Mouse (Mus musculus) lung, adult 2 months (tissue): ENCODE measurements at regions not wholly inside any gene's neighbourhood (a gene's known extent, or its start where the extent isn't known, plus 50 kb on each side); places are given as distances from the start of the nearest gene placed in this dataset.

ENCODE experiments used
- DNase-seq: peaks from one replicate; pipeline ENCODE4 v3.0.0; 2022
- H3K4me1 ChIP-seq: fragments of 200-500 bp; 2 replicates; pipeline ENCODE4 v1.6.1; 2011; ENCODE audit warnings: low read length; ENCODE audit not compliant: control insufficient read depth, insufficient read depth
- H3K4me3 ChIP-seq: fragments of 200-500 bp; replicated peaks from 2 replicates; pipeline ENCODE3; 2011; ENCODE audit warnings: low read depth, mild to moderate bottlenecking, control low read depth, low read length; ENCODE audit errors: extremely low read depth
- CTCF ChIP-seq: fragments of 200-500 bp; IDR thresholded peaks from 2 replicates; pipeline ENCODE4 v1.5.1; 2011; ENCODE audit warnings: mild to moderate bottlenecking, low read length, control low read depth; ENCODE audit not compliant: insufficient read depth
- POLR2A ChIP-seq: fragments of 200-500 bp; IDR thresholded peaks from 2 replicates; pipeline ENCODE4 v1.6.1; 2011; ENCODE audit warnings: low read depth, mild to moderate bottlenecking, control low read depth, low read length, borderline replicate concordance; ENCODE audit errors: extremely low read depth
- WGBS: fragments of 180-500 bp; shearing (Covaris S2); methylation state at CpG from one replicate; pipeline ENCODE4 v1.1.7; 2018; 5-methylcytosine and 5-hydroxymethylcytosine counted together

DNA sequence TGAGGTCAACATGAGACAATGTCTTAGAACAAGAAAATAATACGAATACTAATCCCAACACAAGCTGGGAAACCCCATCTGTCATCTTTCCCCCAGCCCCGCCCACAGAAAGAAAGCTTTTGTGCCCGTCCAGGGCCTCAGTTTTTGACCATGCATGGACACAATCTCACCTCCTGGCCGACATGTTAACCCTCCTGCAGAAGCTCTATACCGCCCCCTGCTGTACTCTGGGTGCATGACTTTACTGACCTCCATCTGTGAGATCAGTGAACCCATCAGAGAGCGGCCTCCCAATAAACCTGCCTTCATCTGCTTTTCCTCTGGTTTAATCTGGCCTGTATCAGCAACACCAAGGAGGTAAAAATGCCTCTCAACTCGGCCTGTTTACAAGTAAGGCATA is 109.6 kb upstream of the Tbc1d5 start:
- DNase-seq, result peak; percentile 57
- H3K4me1 ChIP-seq, result no peaks in the 10 kb centered on the region
- TF ChIP-seq POLR2A, result no peak
- TF ChIP-seq CTCF, result peak; percentile 59
- H3K4me3 ChIP-seq, result no peak overlapping the region
- WGBS, result 70% methylated on average over 7 of the region's 7 CpGs

DNA sequence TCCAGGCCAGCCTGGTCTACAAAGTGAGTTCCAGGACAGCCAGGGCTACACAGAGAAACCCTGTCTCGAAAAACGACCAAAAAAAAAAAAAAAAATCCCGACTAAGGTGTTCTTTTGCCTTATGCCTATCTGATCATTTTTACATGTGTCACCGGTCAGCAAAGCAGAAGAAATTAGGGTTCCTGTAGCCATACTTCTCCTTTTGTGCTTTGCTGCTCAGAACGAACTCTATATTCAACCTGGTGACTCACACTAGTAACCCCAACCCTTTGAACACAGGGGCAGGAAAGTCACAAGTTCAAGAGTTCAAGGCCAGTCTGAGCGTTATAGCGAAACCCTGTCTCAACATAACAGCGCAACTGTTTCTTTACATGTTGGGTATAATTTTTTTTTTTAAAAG is 108.7 kb upstream of the Tbc1d5 start:
- TF ChIP-seq POLR2A, result no peak
- TF ChIP-seq CTCF, result no peak
- 72% methylated on average over 8 of the region's 8 CpGs for WGBS
- Histone ChIP-seq H3K4me1 (no peaks in the 10 kb centered on the region), H3K4me3 (no peak overlapping the region)
- no peak for DNase-seq

DNA sequence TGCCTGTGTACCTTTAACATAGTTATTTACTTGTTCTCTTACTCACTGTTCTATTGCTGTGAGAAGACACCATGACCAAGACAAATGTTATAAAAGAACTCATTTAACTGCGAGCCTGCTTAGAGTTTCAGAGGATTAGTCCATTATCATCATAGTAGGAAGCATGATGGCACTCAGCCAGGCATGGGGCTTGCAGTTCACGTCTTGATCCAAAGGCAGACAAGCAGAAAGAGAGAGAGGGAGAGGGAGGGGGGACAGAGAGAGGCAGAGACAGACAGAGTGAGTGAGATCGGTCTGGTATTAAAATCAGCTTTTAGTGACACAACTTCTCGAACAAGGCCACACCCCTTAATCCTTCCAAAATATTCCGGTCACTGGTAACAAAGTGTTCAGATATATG is 106.2 kb upstream of the Tbc1d5 start:
- no peak for DNase-seq
- 76% methylated on average over 5 of the region's 5 CpGs for WGBS
- Histone ChIP-seq H3K4me3 (no peak overlapping the region), H3K4me1 (no peaks in the 10 kb centered on the region)
- no peak for TF ChIP-seq CTCF
- TF ChIP-seq POLR2A, result no peak

DNA sequence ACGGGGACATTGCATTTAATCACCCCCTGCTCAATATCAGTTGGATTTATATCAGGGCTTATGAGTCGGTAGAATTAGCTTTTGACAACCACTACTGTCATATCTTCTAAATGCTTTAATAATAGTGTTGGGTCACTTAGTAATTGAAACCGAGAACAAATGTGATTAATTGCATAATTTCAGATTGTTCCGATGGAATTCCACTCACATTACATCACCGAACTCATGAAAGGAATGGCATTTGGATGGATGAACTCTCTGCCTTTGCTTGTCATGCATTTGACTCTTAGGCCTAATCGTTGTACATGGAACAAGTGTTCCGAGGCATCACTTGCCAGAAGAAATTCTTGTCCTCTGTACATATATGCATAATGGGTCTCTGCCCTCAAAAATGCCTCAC is 99.6 kb upstream of the Tbc1d5 start:
- Histone ChIP-seq H3K4me3 (no peak overlapping the region), H3K4me1 (no peaks in the 10 kb centered on the region)
- 63% methylated on average over 7 of the region's 7 CpGs for WGBS
- DNase-seq, result no peak
- no peak for TF ChIP-seq POLR2A
- no peak for TF ChIP-seq CTCF

DNA sequence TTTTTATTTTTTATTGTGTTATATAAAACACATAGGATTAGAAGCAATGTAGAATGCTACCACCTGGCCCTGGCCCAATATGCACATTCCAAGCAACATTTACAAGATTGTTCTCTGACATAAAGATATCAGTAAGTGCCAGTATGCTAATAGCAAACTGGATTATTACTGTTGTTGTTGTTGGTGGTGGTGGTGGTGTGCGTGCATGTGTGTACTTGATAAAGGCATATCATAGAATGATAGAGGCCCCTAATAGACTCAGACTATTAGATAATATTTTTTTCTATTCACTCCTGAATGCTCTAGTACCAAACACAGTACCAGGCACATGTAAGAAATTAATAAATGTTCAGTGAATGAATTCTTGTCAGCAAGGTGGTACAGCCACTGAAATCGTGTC is 98.9 kb upstream of the Tbc1d5 start:
- H3K4me3 ChIP-seq, result no peak overlapping the region
- TF ChIP-seq CTCF, result no peak
- no peak for TF ChIP-seq POLR2A
- no peak for DNase-seq
- H3K4me1 ChIP-seq, result no peaks in the 10 kb centered on the region
- WGBS, result 65% methylated on average over 2 of the region's 2 CpGs

DNA sequence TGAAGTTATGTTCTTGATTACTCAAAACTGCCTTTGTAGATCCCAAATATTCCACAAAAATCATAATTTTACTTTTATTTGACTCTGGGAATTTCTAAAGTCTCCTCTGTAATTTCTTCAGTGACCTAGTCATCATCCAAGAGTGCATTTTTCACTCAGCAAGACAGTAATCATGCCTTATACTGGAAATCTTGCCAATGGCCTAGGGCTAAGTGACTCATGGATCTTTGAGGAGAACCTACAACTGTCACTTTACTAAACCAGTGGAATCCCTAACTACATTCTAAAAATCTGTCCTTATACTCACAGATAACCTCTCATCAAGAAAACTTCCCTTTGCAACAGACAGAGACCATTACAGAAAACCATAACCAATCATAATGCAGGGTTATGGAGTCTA is 98.0 kb upstream of the Tbc1d5 start:
- H3K4me3 ChIP-seq, result no peak overlapping the region
- DNase-seq, result no peak
- no peak for TF ChIP-seq CTCF
- TF ChIP-seq POLR2A, result no peak
- no peaks in the 10 kb centered on the region for H3K4me1 ChIP-seq

DNA sequence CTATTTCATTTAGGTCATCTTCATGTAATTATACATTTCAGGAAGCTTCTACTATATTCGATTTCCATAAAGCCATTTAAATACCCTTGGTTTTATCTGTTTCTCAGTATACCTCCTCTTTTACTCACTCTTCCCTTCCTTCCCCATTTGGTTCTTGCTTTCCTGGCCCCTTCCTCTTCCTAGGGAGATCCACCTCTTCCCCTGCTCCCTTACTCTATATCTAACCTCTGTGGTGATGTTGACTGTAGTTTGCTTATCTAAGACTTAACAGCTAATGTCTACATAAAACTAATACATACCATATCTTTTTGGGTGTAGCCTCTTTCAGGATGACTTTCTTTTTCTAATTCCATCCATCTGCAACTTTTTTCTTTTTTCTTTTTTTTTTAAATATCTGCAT is 92.9 kb upstream of the Tbc1d5 start:
- WGBS, result 72% methylated on average over 1 of the region's 1 CpGs
- Histone ChIP-seq H3K4me3 (no peak overlapping the region), H3K4me1 (no peaks in the 10 kb centered on the region)
- no peak for DNase-seq
- TF ChIP-seq POLR2A (no peak), CTCF (no peak)

DNA sequence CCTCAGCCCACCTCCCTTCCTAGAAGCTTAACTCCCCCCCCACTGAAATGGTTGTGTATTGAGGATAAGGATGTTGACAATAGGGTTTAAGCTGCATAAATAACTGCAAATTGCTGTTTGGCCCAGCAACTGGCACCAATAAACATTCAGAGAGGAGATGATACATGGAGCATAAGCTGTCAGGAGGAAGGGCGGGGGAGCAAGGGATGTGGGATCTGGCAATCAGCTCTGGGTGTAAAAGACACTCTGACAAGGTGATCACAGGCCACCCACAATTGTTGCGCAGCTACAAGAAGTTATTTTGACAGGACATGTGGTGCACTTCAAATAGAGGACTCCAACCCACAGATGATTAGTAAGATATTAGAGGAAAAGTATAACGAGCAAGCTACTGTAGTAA is 83.8 kb upstream of the Tbc1d5 start:
- no peak for DNase-seq
- TF ChIP-seq POLR2A (no peak), CTCF (no peak)
- Histone ChIP-seq H3K4me1 (no peaks in the 10 kb centered on the region), H3K4me3 (no peak overlapping the region)
- WGBS, result 72% methylated on average over 3 of the region's 3 CpGs

DNA sequence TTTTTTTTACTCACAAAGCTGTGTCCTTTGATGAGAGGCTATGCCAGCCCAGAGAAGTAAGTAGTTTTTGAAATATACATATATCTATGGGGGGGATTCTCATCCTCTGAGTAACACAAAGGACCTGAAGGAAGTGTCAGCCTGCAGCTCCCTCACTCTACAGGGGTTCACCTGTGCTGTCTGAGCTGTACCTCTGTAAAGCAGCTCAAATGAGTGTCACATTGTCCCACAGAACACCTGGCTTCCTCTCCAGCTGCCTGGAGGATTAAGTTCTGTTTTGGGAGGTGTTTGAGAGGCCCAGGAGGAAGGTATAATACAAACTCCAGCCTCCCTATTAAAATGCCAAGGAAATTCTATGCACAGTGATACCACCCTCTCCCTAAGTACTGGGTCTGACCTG is 83.3 kb upstream of the Tbc1d5 start:
- TF ChIP-seq POLR2A, result no peak
- TF ChIP-seq CTCF, result no peak
- no peak for DNase-seq
- no peaks in the 10 kb centered on the region for H3K4me1 ChIP-seq
- no peak overlapping the region for H3K4me3 ChIP-seq

DNA sequence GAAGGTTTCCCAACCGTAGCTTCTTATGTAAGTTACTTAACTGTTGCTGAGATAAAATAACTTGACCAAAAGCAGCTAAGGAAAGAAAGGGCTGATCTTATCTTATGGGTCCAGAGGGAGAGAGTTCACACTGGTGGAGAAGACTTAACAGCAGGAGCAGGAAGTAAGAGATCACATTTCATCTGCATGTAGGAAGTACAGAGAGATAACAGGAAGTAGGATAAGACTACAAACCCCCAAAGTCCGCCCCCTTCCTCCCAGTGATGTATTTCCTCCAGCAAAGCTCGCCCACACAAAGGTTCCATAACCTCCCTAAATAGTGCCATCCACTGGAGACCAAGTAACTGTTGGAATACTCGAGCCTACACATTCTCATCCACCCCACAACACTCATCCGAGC is 79.2 kb upstream of the Tbc1d5 start:
- no peak for DNase-seq
- H3K4me1 ChIP-seq, result no peaks in the 10 kb centered on the region
- H3K4me3 ChIP-seq, result no peak overlapping the region
- 63% methylated on average over 5 of the region's 5 CpGs for WGBS
- TF ChIP-seq CTCF (no peak), POLR2A (no peak)

DNA sequence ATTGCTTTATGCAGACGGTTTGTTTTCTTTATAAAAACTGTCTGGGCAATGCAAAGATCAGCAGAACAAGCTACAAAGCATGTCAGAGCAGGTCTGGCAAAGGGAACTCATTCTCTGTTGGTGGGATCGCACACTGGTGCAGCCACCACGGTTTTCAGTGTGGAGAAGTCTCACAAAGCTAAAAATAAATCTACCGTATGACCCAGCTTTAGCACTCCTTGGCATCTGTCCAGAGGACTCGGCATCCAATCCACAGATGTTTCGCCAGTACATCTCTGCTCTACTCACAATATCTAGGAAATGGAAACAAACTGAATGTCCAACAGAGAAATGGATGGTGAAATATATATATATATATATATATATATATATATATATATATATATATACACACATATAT is 69.4 kb upstream of the Tbc1d5 start:
- H3K4me3 ChIP-seq, result no peak overlapping the region
- DNase-seq, result no peak
- no peaks in the 10 kb centered on the region for H3K4me1 ChIP-seq
- 41% methylated on average over 6 of the region's 6 CpGs for WGBS
- TF ChIP-seq POLR2A (no peak), CTCF (no peak)
